Mouse (Mus musculus): Measurements from ENCODE around the gene Tet3. TPM values are rescaled to one million over a fixed set of nuclear protein-coding genes. Genes with fewer than 3 reads are reported as not detected.

The Tet3 gene
- total RNA-seq, 2 experiments from 2014 or later = 105 to 114 TPM

DNA sequence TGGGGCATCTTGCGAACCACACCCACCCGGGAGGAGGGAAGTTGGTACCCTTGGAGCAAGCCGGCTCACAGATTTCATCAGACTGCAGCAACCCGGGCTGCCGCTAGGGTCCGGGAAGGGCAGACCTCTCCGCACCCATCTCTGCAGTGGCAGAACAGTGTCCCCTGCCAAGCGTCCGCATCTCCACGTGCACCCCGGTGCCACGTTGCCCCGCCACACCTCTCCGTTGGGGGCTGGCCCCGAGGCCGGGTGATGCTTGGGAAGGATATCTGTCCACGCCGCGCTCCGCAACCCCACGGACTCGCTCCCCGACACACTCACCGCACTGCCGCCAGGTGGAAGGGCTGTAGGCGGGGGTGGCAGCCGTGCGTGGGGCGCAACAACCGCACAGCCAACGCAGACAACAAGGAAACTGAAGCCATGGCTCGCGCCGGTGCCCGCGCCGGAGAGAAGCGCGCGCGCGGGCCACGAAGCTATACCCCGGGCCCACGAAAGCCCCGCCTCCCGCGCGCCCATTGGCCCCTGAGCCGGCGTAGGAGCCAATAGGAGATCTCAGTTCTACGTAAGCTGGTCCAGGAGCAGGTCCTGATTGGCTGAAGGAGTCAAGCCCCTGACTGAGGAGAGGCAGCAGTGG is 141.7 kb downstream of the Tet3 start:
- peak; percentile 92 to 95 for DNase-seq (ENCODE audit: extremely low spot score in 1 of 2, low spot score in 2 of 2)
- intact Hi-C loops (cut with DNase I) = no loop called here

DNA sequence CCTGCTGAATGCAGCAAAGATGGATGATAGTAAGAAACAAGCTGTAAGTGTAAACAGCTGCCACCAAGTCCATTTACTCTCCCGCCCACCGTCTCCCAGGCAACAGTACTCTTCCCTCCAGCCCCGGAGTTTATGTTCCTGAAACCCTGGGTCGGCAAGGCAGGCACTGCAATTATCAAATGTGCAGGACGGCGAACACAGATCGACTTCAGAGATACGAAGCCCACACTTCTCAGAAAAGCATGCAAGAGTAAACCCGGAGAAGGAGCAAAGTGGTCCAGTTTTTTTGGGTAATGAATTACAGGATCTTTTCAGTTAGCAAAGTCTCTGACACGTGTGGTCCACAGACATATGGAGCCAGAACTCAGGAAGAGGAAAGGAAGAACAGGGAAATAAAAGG is 142.9 kb downstream of the Tet3 start:
- no peak for DNase-seq (ENCODE audit: extremely low spot score in 1 of 2, low spot score in 2 of 2)
- intact Hi-C loops (cut with DNase I) = no loop called here

DNA sequence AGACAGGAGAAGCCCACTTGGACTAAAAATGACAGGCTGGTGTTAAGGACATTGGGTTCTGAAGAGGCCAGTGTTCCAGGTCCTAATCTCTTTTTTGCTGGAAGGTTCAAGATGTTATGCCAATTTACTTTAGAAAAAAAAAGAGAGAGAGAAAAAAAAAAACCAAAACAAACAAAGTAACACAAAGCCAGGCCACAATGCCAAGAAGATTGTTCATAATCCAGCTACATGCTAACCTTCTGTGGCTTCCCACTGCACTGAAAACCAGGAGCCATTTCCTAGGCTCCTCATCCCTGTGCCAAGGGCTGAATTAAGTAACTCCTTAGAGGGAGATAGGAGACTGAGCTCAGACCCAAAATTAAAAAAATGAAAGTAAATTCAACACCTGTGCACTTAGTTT is 143.6 kb downstream of the Tet3 start:
- intact Hi-C loops (cut with DNase I) = no loop called here

DNA sequence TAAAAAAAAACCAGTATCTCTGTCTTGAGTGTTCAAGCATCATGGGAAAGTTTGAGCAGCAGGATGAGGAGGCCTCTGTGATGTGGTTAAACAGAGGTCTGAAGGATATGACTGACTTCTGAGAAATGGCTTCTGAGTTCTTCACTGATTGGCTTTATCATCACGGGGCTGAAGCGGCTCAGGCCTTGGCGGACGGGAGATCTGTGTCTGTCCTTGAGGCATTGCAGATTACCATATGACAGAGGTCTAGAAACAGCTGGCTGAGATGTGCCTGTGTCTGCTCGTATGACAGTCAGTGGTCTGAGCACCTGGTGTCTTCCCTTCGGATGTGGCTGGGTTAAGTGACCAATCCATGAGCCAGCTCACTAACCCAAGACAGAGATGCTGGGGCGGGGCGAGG is 146.4 kb downstream of the Tet3 start:
- intact Hi-C loops (cut with DNase I) = no loop called here
- DNase-seq (ENCODE audit: extremely low spot score in 1 of 2, low spot score in 2 of 2) = no peak

More for the DNA sequence above, 143.6 kb downstream of the Tet3 start:
- DNase-seq (ENCODE audit: extremely low spot score in 1 of 2, low spot score in 2 of 2) = no peak

Small RNA genes lying within 50 kb of the gene (microRNA-seq; reads per million reads assigned to microRNA genes)
- gene Mir6374 = not detected

Other genes with a start within 250 kb of the Tet3 start
- gene Slc4a5, start 239.3 kb downstream of the Tet3 start, total RNA-seq (2021) = under 1 TPM; 0.71 to 0.75 TPM
- gene Mthfd2, start 133.2 kb downstream of the Tet3 start, total RNA-seq (2021) = 10 to 100 TPM in 1 of 2 experiments, 1 to 10 TPM in 1; 8.3 to 10.6 TPM
- 10 to 100 TPM; 21.0 to 21.6 TPM for gene Mob1a, start 133.1 kb downstream of the Tet3 start, total RNA-seq (2021)
- gene Bola3, start 109.9 kb downstream of the Tet3 start, total RNA-seq (2021) = 10 to 100 TPM; 33.7 to 36.7 TPM
- gene Dguok, start 47.9 kb upstream of the Tet3 start, total RNA-seq (2021) = 10 to 100 TPM; 26.5 to 27.6 TPM
- 1 to 10 TPM in 1 of 2 experiments, under 1 TPM in 1; 0.87 to 1.0 TPM for gene Actg2, start 77.2 kb upstream of the Tet3 start, total RNA-seq (2021)
- 10 to 100 TPM; 38.3 to 39.8 TPM for gene Stambp, start 113.6 kb upstream of the Tet3 start, total RNA-seq (2021)
- gene Clec4f, start 197.1 kb upstream of the Tet3 start, total RNA-seq (2021) = under 1 TPM; 0.21 to 0.63 TPM
- not detected for gene Cd207, start 218.8 kb upstream of the Tet3 start, total RNA-seq (2021)